In the genomic region with DNA sequence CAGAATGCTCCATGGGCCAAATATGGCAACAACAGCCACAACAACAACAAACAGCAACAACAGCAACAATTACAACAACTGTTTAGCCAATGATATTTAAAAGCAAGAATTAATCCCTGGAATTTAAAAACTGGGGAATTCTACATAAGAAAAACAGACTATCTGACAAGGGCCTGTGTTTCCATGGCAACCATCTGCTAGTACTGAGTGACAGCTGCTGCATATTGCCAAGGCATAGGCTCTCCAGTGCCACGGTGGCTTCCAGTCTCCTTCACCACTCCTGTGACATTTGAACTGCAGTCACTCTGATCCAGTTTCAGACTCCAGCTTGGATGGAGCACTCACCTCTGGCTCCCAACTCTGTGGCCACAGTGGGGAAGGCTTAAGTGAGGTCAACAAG, we compare ENCODE assay signal across 12 mouse cellular contexts. TPM values are rescaled to one million over a fixed set of nuclear protein-coding genes. Genes with fewer than 3 reads are reported as not detected.
DNase-seq lines count a peak whose midpoint lies in the region; ATAC-seq and TF ChIP-seq lines count a peak whose summit lies in the region.
"Had no signal": no experiment of that assay in that cellular context is flagged by ENCODE, and none has a peak within 500 bp of the region (broad histone marks: within the 10 kb centered on the region; RNA-seq: fewer than 3 reads in every experiment).

No protein-coding gene starts in this region.

- H3K27ac ChIP-seq in hindbrain, embryonic 15.5 days (replicated peaks): peak overlapping the region; percentile 56
- no peak overlapping the region for H3K27ac ChIP-seq in hindbrain, embryonic 11.5 days (ENCODE audit: low read depth, low read length)
- H3K27ac ChIP-seq in MEL (ENCODE audit: control insufficient read depth, low read depth, low read length): no peak overlapping the region
- peak overlapping the region; percentile 34; the same call in 1 of the 2 replicates for H3K27ac ChIP-seq in bone marrow macrophage, adult 2 months (ENCODE audit: insufficient read depth, low read depth, low read length)
- H3K27ac ChIP-seq in macrophage: peak overlapping the region; percentile 64; the same call in 1 of the 2 replicates
- H3K27ac ChIP-seq: embryonic facial prominence, embryonic 15.5 days; heart, embryonic 13.5 days had no signal

- peaks cover 26% of the 10 kb centered on the region for H3K4me1 ChIP-seq in hindbrain, embryonic 15.5 days (replicated peaks)
- no peaks in the 10 kb centered on the region; the same call in 1 of the 2 replicates for H3K4me1 ChIP-seq in hindbrain, embryonic 11.5 days (replicated peaks; ENCODE audit: control insufficient read depth, insufficient read depth, low read length)
- H3K4me1 ChIP-seq in MEL (ENCODE audit: control insufficient read depth in 1 of 2, insufficient read depth in 2 of 2, low read length in 2 of 2): peaks cover 20 to 51% of the 10 kb centered on the region in 2 experiments
- peaks cover 70% of the 10 kb centered on the region for H3K4me1 ChIP-seq in bone marrow macrophage, adult 2 months (ENCODE audit: control insufficient read depth, insufficient read depth, low read length)

- no peaks in the 10 kb centered on the region for H3K9me3 ChIP-seq in hindbrain, embryonic 15.5 days
- H3K9me3 ChIP-seq in hindbrain, embryonic 11.5 days (ENCODE audit: control insufficient read depth, low read length): no peaks in the 10 kb centered on the region
- no peaks in the 10 kb centered on the region for H3K9me3 ChIP-seq in MEL (replicated peaks; ENCODE audit: insufficient read depth, low read length)
- H3K9me3 ChIP-seq: embryonic facial prominence, embryonic 15.5 days; heart, embryonic 13.5 days had no signal

- no peak for DNase-seq in hindbrain, embryonic 11.5 days (ENCODE audit: low spot score)
- peak; percentile 52 for DNase-seq in MEL (ENCODE audit: low read depth, low spot score)
- DNase-seq in spleen, adult 12 weeks (ENCODE audit: low spot score): no peak
- no peak for DNase-seq in frontal cortex, adult 2 months (ENCODE audit: extremely low spot score in 1 of 2, low spot score in 1 of 2)
- DNase-seq: cerebellum, adult 11-12 months; lung, postnatal 36 days had no signal

- TF ChIP-seq CTCF in MEL (IDR thresholded peaks at IDR 0.05 in 2 of 3, conservative IDR thresholded peaks at IDR 0.05 in 1 of 3; ENCODE audit: control insufficient read depth in 1 of 3, insufficient read depth in 1 of 3, low read depth in 2 of 3, low read length in 3 of 3, poor library complexity in 1 of 3, severe bottlenecking in 1 of 3): no peak
- TF ChIP-seq CTCF in bone marrow macrophage, adult 2 months (IDR thresholded peaks at IDR 0.05; ENCODE audit: low read depth, low read length): no peak

- H3K4me2 ChIP-seq in hindbrain, embryonic 15.5 days: no peak overlapping the region
- H3K4me2 ChIP-seq in hindbrain, embryonic 11.5 days (replicated peaks; ENCODE audit: low read depth, low read length): no peak overlapping the region
- H3K4me2 ChIP-seq: embryonic facial prominence, embryonic 15.5 days; heart, embryonic 13.5 days had no signal

- no peak overlapping the region for H3K9ac ChIP-seq in hindbrain, embryonic 15.5 days
- H3K9ac ChIP-seq in hindbrain, embryonic 11.5 days (ENCODE audit: low read depth, low read length): no peak overlapping the region
- H3K9ac ChIP-seq in MEL (ENCODE audit: control insufficient read depth, low read depth, low read length, poor library complexity, severe bottlenecking): no peak overlapping the region
- H3K9ac ChIP-seq: embryonic facial prominence, embryonic 15.5 days; heart, embryonic 13.5 days had no signal

- no peak for TF ChIP-seq EP300 in MEL (IDR thresholded peaks at IDR 0.05; ENCODE audit: low read depth in 1 of 2, low read length in 2 of 2)

- H3K79me2 ChIP-seq in MEL (ENCODE audit: control insufficient read depth, insufficient read depth, low read length, poor library complexity) (no peaks in the 10 kb centered on the region), macrophage (ENCODE audit: inconsistent target) (peaks cover 11% of the 10 kb centered on the region; the same call in 1 of the 2 replicates)

- H3K4me3 ChIP-seq in hindbrain, embryonic 15.5 days: no peak overlapping the region
- H3K4me3 ChIP-seq in hindbrain, embryonic 11.5 days (ENCODE audit: low read depth, low read length): no peak overlapping the region
- H3K4me3 ChIP-seq in MEL (ENCODE audit: control insufficient read depth in 1 of 2, insufficient read depth in 1 of 2, low read depth in 2 of 2, low read length in 2 of 2) (no peak overlapping the region), macrophage (ENCODE audit: inconsistent target) (no peak overlapping the region)
- no peak overlapping the region for H3K4me3 ChIP-seq in bone marrow macrophage, adult 2 months (ENCODE audit: insufficient read depth, low read length)
- H3K4me3 ChIP-seq: embryonic facial prominence, embryonic 15.5 days; heart, embryonic 13.5 days had no signal

- TF ChIP-seq POLR2A in MEL (IDR thresholded peaks at IDR 0.05; ENCODE audit: control insufficient read depth in 1 of 2, insufficient read depth in 1 of 2, low read depth in 1 of 2, low read length in 2 of 2, poor library complexity in 1 of 2): no peak
- TF ChIP-seq POLR2A in bone marrow macrophage, adult 2 months (IDR thresholded peaks at IDR 0.05; ENCODE audit: borderline replicate concordance, low read depth, low read length): no peak

- no peaks in the 10 kb centered on the region for H3K36me3 ChIP-seq in hindbrain, embryonic 15.5 days
- no peaks in the 10 kb centered on the region for H3K36me3 ChIP-seq in hindbrain, embryonic 11.5 days (ENCODE audit: control insufficient read depth, insufficient read depth, low read length)
- H3K36me3 ChIP-seq in MEL (ENCODE audit: control insufficient read depth in 1 of 2, insufficient read depth in 2 of 2, low read length in 2 of 2) (peaks cover 0 to 38% of the 10 kb centered on the region in 2 experiments; a peak in 2 of 4 replicates), macrophage (ENCODE audit: inconsistent target) (no peaks in the 10 kb centered on the region)
- H3K36me3 ChIP-seq: embryonic facial prominence, embryonic 15.5 days; heart, embryonic 13.5 days had no signal

- ATAC-seq in hindbrain, embryonic 15.5 days (ENCODE audit: low FRiP score, low read depth): peak; percentile 74; the same call in 1 of the 2 replicates
- ATAC-seq in hindbrain, embryonic 11.5 days (ENCODE audit: low FRiP score): no peak
- ATAC-seq: intestine, postnatal 0 days had no signal

- WGBS in hindbrain, embryonic 15.5 days: 6% methylated on average over 1 of the region's 1 CpGs
- WGBS in hindbrain, embryonic 11.5 days: 20% methylated on average over 1 of the region's 1 CpGs
- 84% methylated on average over 1 of the region's 1 CpGs for WGBS in macrophage (ENCODE audit: missing documents)

- TF ChIP-seq RAD21 in MEL (IDR thresholded peaks at IDR 0.05; ENCODE audit: low read depth, low read length): no peak

- H3K27me3 ChIP-seq in hindbrain, embryonic 15.5 days: 0 out of 2 replicates have a peak, but pooled peaks cover 3% of the 10 kb centered on the region
- H3K27me3 ChIP-seq in hindbrain, embryonic 11.5 days (ENCODE audit: control insufficient read depth, insufficient read depth, low read length): no peaks in the 10 kb centered on the region
- H3K27me3 ChIP-seq in MEL (ENCODE audit: control insufficient read depth in 1 of 2, insufficient read depth in 2 of 2, low read length in 2 of 2): no peaks in the 10 kb centered on the region
- H3K27me3 ChIP-seq: embryonic facial prominence, embryonic 15.5 days; heart, embryonic 13.5 days had no signal

TF ChIP-seq in MEL, 35 proteins besides CTCF, POLR2A, EP300 and RAD21 (continues in another document):
- TF ChIP-seq UBTF (IDR thresholded peaks at IDR 0.05; ENCODE audit: borderline replicate concordance, insufficient read depth, low read depth, low read length): no peak
- TF ChIP-seq ZC3H11A (IDR thresholded peaks at IDR 0.05; ENCODE audit: low read depth, low read length): no peak
- TF ChIP-seq E2F4 (IDR thresholded peaks at IDR 0.05; ENCODE audit: borderline replicate concordance, low read depth, low read length): no peak
- TF ChIP-seq MYB (IDR thresholded peaks at IDR 0.05; ENCODE audit: low read depth, low read length): no peak
- TF ChIP-seq POLR2AphosphoS5 (IDR thresholded peaks at IDR 0.05; ENCODE audit: borderline replicate concordance, low read depth, low read length): no peak
- no peak for TF ChIP-seq CHD2 (IDR thresholded peaks at IDR 0.05; ENCODE audit: low read length)
- no peak for TF ChIP-seq MXI1 (IDR thresholded peaks at IDR 0.05; ENCODE audit: low read depth, low read length)
- no peak for TF ChIP-seq MAZ (IDR thresholded peaks at IDR 0.05; ENCODE audit: low read depth, low read length)

RNA-seq across cellular contexts. Expression of a gene that starts 19.6 kb away (rescaled TPM):
- polyA plus RNA-seq in hindbrain, embryonic 15.5 days (2015; fragmentation: Nextera tagmentation; extraction: Ambion mirVana): 228 and 238 TPM in 2 replicates
- polyA plus RNA-seq in hindbrain, embryonic 11.5 days (2014; fragmentation: Nextera tagmentation; extraction: Ambion mirVana): 307 and 318 TPM in 2 replicates
- total RNA-seq in MEL (2012; rRNA removed): 119 and 124 TPM in 2 replicates
- polyA plus RNA-seq in MEL (2012; ENCODE audit: insufficient read depth in 1 of 2, insufficient read length in 2 of 2, low read depth in 1 of 2, low replicate concordance in 2 of 2, missing spikeins in 1 of 2) (100 to 1,000 TPM; 118 to 619 TPM), macrophage (2018) (220 to 982 TPM (median 230 TPM) in 3 replicates)
- polyA plus RNA-seq in bone marrow macrophage, adult 2 months (2012; ENCODE audit: insufficient read depth, insufficient read length, missing spikeins): 365 TPM in 2 replicates
- 100 to 1,000 TPM in 15 of 26 experiments, 10 to 100 TPM in 11; 46.4 to 227 (median 119) TPM for total RNA-seq in macrophage (2018; cell fraction: chromatin; rRNA removed)
- 100 to 1,000 TPM; 226 to 449 (median 347) TPM for total RNA-seq in macrophage (2018; cell fraction: cytosol; rRNA removed)
- 100 to 1,000 TPM; 100 to 894 (median 218) TPM for total RNA-seq in macrophage (2018; cell fraction: nucleus; rRNA removed)
- 77.1 and 82.1 TPM in 2 replicates for polyA plus RNA-seq in frontal cortex, adult 2 months (2012; rRNA removed)

RNA-seq across cellular contexts. Expression of a gene that starts 49.3 kb away (rescaled TPM):
- polyA plus RNA-seq in hindbrain, embryonic 15.5 days (2015; fragmentation: Nextera tagmentation; extraction: Ambion mirVana): 121 and 122 TPM in 2 replicates
- 158 and 183 TPM in 2 replicates for polyA plus RNA-seq in hindbrain, embryonic 11.5 days (2014; fragmentation: Nextera tagmentation; extraction: Ambion mirVana)
- 56.5 and 63.2 TPM in 2 replicates for total RNA-seq in MEL (2012; rRNA removed)
- polyA plus RNA-seq in MEL (2012; ENCODE audit: insufficient read depth in 1 of 2, insufficient read length in 2 of 2, low read depth in 1 of 2, low replicate concordance in 2 of 2, missing spikeins in 1 of 2) (100 to 1,000 TPM in 1 of 2 experiments, 10 to 100 TPM in 1; 77.6 to 141 TPM), macrophage (2018) (60.8 to 81.1 TPM (median 62.9 TPM) in 3 replicates)
- polyA plus RNA-seq in bone marrow macrophage, adult 2 months (2012; ENCODE audit: insufficient read depth, insufficient read length, missing spikeins): 67.0 and 67.1 TPM in 2 replicates
- 100 to 1,000 TPM in 22 of 26 experiments, 10 to 100 TPM in 4; 78.6 to 300 (median 190) TPM for total RNA-seq in macrophage (2018; cell fraction: chromatin; rRNA removed)
- 10 to 100 TPM; 50.6 to 74.3 (median 65.3) TPM for total RNA-seq in macrophage (2018; cell fraction: cytosol; rRNA removed)
- total RNA-seq in macrophage (2018; cell fraction: nucleus; rRNA removed): 100 to 1,000 TPM in 16 of 26 experiments, 10 to 100 TPM in 10; 64.4 to 276 (median 115) TPM
- polyA plus RNA-seq in frontal cortex, adult 2 months (2012; rRNA removed): 52.0 and 53.0 TPM in 2 replicates

Comparison
In these comparisons a context has a peak if more than half of its experiments do, and no peak if none do; other contexts are left out.
1. H3K27ac ChIP-seq: peak in hindbrain, embryonic 15.5 days (single experiment), bone marrow macrophage, adult 2 months (single experiment) and macrophage (single experiment); none in hindbrain, embryonic 11.5 days (single experiment) and MEL (single experiment).